Mouse (Mus musculus): Measurements from ENCODE around the gene Ilkap.

DNA sequence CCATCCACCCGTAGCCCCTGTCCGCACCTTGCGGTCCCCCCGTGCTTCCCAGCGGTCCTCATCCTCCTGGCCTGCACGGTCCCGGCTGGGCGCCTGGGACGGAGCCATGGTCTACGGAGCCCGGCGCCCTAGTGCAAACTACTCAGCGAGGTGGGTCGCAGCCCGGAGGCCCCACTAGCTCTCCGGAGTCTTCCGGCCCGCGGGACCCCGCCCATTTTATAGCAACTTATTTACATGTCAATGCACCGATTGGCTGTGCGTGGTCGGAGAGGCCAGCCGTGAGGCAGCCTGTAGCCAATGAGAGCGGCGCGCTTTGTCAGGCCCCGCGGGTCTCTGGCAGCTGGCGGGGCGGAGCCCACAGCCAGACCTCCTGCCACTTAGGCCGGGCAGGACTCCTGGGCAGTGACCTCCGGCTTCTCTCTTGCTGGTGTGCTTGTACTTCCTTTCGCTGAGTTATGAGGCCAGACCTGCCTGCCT, 14.5 kb upstream of the Ilkap start:
- TF ChIP-seq CTCF (IDR thresholded peaks at IDR 0.05; ENCODE audit: borderline replicate concordance, insufficient read depth, low read length): no peak
- peak; percentile 87 for TF ChIP-seq POLR2A (IDR thresholded peaks at IDR 0.05; ENCODE audit: low read depth, low read length)

All from embryonic fibroblast, embryonic 13.5 days (primary cell).